ENCODE assay signal across 37 mouse cellular contexts in genomic region chr7:126440134-126440533, GRCm38 (mm10). TPM values are rescaled to one million over a fixed set of nuclear protein-coding genes. Genes with fewer than 3 reads are reported as not detected.
DNase-seq lines count a peak whose midpoint lies in the region; ATAC-seq lines count a peak whose summit lies in the region.
"Had no signal": no experiment of that assay in that cellular context is flagged by ENCODE, and none has a peak within 500 bp of the region (broad histone marks: within the 10 kb centered on the region; RNA-seq: fewer than 3 reads in every experiment).

No protein-coding gene starts in this region.

- peaks cover 35% of the 10 kb centered on the region for H3K36me3 ChIP-seq in embryonic facial prominence, embryonic 15.5 days
- H3K36me3 ChIP-seq in embryonic facial prominence, embryonic 10.5 days (replicated peaks): peaks cover 58% of the 10 kb centered on the region
- peaks cover 56% of the 10 kb centered on the region for H3K36me3 ChIP-seq in limb, embryonic 12.5 days
- H3K36me3 ChIP-seq in limb, embryonic 10.5 days: peaks cover 50% of the 10 kb centered on the region
- peaks cover 56% of the 10 kb centered on the region for H3K36me3 ChIP-seq in limb, embryonic 13.5 days

- DNase-seq in embryonic facial prominence, embryonic 10.5 days (ENCODE audit: low spot score): no peak
- peak; percentile 84 for DNase-seq in heart, adult 11 months
- no peak for DNase-seq in heart, adult 18-20 months
- no peak for DNase-seq in limb, embryonic 10.5 days (ENCODE audit: low spot score)
- no peak for DNase-seq in adrenal gland, postnatal 10 days
- DNase-seq: adrenal gland, adult 8-10 months; cerebellum, adult 11 months; cerebellum, adult 9-10 months; cerebellum, postnatal 36 days; embryo, embryonic 11 days; heart, postnatal 14 days; kidney, adult 8-10 months; kidney, postnatal 4 days; spleen, adult 18-20 months; thymus, adult 18-20 months; thymus, postnatal 25 days had no signal

- ATAC-seq in embryonic facial prominence, embryonic 15.5 days (ENCODE audit: insufficient number of reproducible peaks, low FRiP score, low TSS enrichment, low read depth): 0 out of 2 replicates have a peak, but pooled peaks have one; percentile 15
- no peak for ATAC-seq in limb, embryonic 12.5 days (ENCODE audit: insufficient number of reproducible peaks, insufficient read depth, low FRiP score, low TSS enrichment, low read depth)
- no peak for ATAC-seq in limb, embryonic 13.5 days (ENCODE audit: low FRiP score, low read depth)
- ATAC-seq: intestine, embryonic 16.5 days had no signal

- no peak overlapping the region for H3K9ac ChIP-seq in embryonic facial prominence, embryonic 15.5 days
- H3K9ac ChIP-seq in limb, embryonic 12.5 days (replicated peaks): 0 out of 2 replicates have a peak overlapping the region, but pooled peaks have one; percentile 23
- H3K9ac ChIP-seq in limb, embryonic 13.5 days: 0 out of 2 replicates have a peak overlapping the region, but pooled peaks have one; percentile 13
- H3K9ac ChIP-seq: embryonic facial prominence, embryonic 13.5 days; forebrain, embryonic 12.5 days; heart, embryonic 13.5 days; lung, embryonic 15.5 days had no signal

- no peaks in the 10 kb centered on the region for H3K4me1 ChIP-seq in embryonic facial prominence, embryonic 15.5 days
- no peaks in the 10 kb centered on the region for H3K4me1 ChIP-seq in embryonic facial prominence, embryonic 10.5 days
- no peaks in the 10 kb centered on the region for H3K4me1 ChIP-seq in limb, embryonic 12.5 days (replicated peaks)
- H3K4me1 ChIP-seq in limb, embryonic 10.5 days: no peaks in the 10 kb centered on the region
- no peaks in the 10 kb centered on the region for H3K4me1 ChIP-seq in limb, embryonic 13.5 days
- H3K4me1 ChIP-seq: embryonic facial prominence, embryonic 13.5 days; forebrain, embryonic 12.5 days; heart, embryonic 13.5 days; lung, embryonic 15.5 days; midbrain, embryonic 10.5 days had no signal

- no peak overlapping the region for H3K4me3 ChIP-seq in embryonic facial prominence, embryonic 15.5 days (replicated peaks)
- H3K4me3 ChIP-seq in embryonic facial prominence, embryonic 10.5 days: no peak overlapping the region
- H3K4me3 ChIP-seq in limb, embryonic 12.5 days (replicated peaks): no peak overlapping the region
- no peak overlapping the region for H3K4me3 ChIP-seq in limb, embryonic 10.5 days
- H3K4me3 ChIP-seq in limb, embryonic 13.5 days: no peak overlapping the region
- H3K4me3 ChIP-seq: embryonic facial prominence, embryonic 13.5 days; erythroblast, embryonic 14.5 days; forebrain, embryonic 12.5 days; heart, embryonic 13.5 days; lung, embryonic 15.5 days; midbrain, embryonic 10.5 days had no signal

- no peaks in the 10 kb centered on the region for H3K27me3 ChIP-seq in embryonic facial prominence, embryonic 15.5 days
- no peaks in the 10 kb centered on the region for H3K27me3 ChIP-seq in embryonic facial prominence, embryonic 10.5 days (replicated peaks; ENCODE audit: low read depth, poor library complexity, severe bottlenecking)
- H3K27me3 ChIP-seq in limb, embryonic 12.5 days: no peaks in the 10 kb centered on the region
- H3K27me3 ChIP-seq in limb, embryonic 10.5 days (ENCODE audit: low read depth, poor library complexity, severe bottlenecking): no peaks in the 10 kb centered on the region
- no peaks in the 10 kb centered on the region for H3K27me3 ChIP-seq in limb, embryonic 13.5 days
- H3K27me3 ChIP-seq: CH12.LX; embryonic facial prominence, embryonic 13.5 days; forebrain, embryonic 12.5 days; heart, embryonic 13.5 days; lung, embryonic 15.5 days had no signal

- no peaks in the 10 kb centered on the region for H3K9me3 ChIP-seq in embryonic facial prominence, embryonic 15.5 days (replicated peaks)
- no peaks in the 10 kb centered on the region for H3K9me3 ChIP-seq in embryonic facial prominence, embryonic 10.5 days
- no peaks in the 10 kb centered on the region for H3K9me3 ChIP-seq in limb, embryonic 12.5 days
- no peaks in the 10 kb centered on the region for H3K9me3 ChIP-seq in limb, embryonic 10.5 days (replicated peaks)
- no peaks in the 10 kb centered on the region for H3K9me3 ChIP-seq in limb, embryonic 13.5 days
- H3K9me3 ChIP-seq: embryonic facial prominence, embryonic 13.5 days; forebrain, embryonic 12.5 days; heart, embryonic 13.5 days; lung, embryonic 15.5 days; midbrain, embryonic 10.5 days had no signal

- H3K4me2 ChIP-seq in embryonic facial prominence, embryonic 15.5 days (replicated peaks): no peak overlapping the region
- no peak overlapping the region for H3K4me2 ChIP-seq in limb, embryonic 12.5 days
- H3K4me2 ChIP-seq in limb, embryonic 13.5 days (replicated peaks): no peak overlapping the region
- H3K4me2 ChIP-seq: embryonic facial prominence, embryonic 13.5 days; forebrain, embryonic 12.5 days; heart, embryonic 13.5 days; liver, embryonic 11.5 days; lung, embryonic 15.5 days had no signal

- WGBS in embryonic facial prominence, embryonic 15.5 days: 79% methylated on average over 9 of the region's 9 CpGs
- whole genome bisulfite sequencing in embryonic facial prominence, embryonic 10.5 days: 86% methylated on average over 9 of the region's 9 CpGs
- 85% methylated on average over 8 of the region's 9 CpGs for WGBS in limb, embryonic 12.5 days
- 86% methylated on average over 9 of the region's 9 CpGs for WGBS in limb, embryonic 10.5 days
- 70% methylated on average over 8 of the region's 9 CpGs for WGBS in limb, embryonic 13.5 days

- H3K27ac ChIP-seq in embryonic facial prominence, embryonic 15.5 days (replicated peaks): no peak overlapping the region
- no peak overlapping the region for H3K27ac ChIP-seq in embryonic facial prominence, embryonic 10.5 days (replicated peaks)
- H3K27ac ChIP-seq in limb, embryonic 12.5 days: no peak overlapping the region
- H3K27ac ChIP-seq in limb, embryonic 10.5 days: no peak overlapping the region
- no peak overlapping the region for H3K27ac ChIP-seq in limb, embryonic 13.5 days
- H3K27ac ChIP-seq: embryonic facial prominence, embryonic 13.5 days; forebrain, embryonic 12.5 days; heart, embryonic 13.5 days; kidney, postnatal 0 days; lung, embryonic 15.5 days; midbrain, embryonic 10.5 days had no signal

RNA-seq across cellular contexts. Expression of gene Rabep2, which starts 11.6 kb away (rescaled TPM):
- polyA plus RNA-seq in embryonic facial prominence, embryonic 15.5 days (2015; fragmentation: Nextera tagmentation; extraction: Ambion mirVana): 36.2 and 38.1 TPM in 2 replicates
- 33.7 and 34.6 TPM in 2 replicates for polyA plus RNA-seq in embryonic facial prominence, embryonic 10.5 days (2016; fragmentation: Nextera tagmentation; extraction: Ambion mirVana)
- total RNA-seq in heart, adult 18-20 months (2021): 1 to 10 TPM; 5.5 to 7.5 TPM
- 37.1 and 37.7 TPM in 2 replicates for polyA plus RNA-seq in limb, embryonic 12.5 days (2016; fragmentation: Nextera tagmentation; extraction: Ambion mirVana)
- polyA plus RNA-seq in limb, embryonic 10.5 days (2016; fragmentation: Nextera tagmentation; extraction: Ambion mirVana): 30.3 and 36.9 TPM in 2 replicates
- 36.6 and 37.0 TPM in 2 replicates for polyA plus RNA-seq in limb, embryonic 13.5 days (2015; fragmentation: Nextera tagmentation; extraction: Ambion mirVana)
- 10 to 100 TPM; 26.5 to 42.3 TPM for total RNA-seq in adrenal gland, postnatal 10 days (2021)

RNA-seq across cellular contexts. Expression of gene Atp2a1, which starts 22.8 kb away (rescaled TPM):
- polyA plus RNA-seq in embryonic facial prominence, embryonic 15.5 days (2015; fragmentation: Nextera tagmentation; extraction: Ambion mirVana): 103 and 140 TPM in 2 replicates
- polyA plus RNA-seq in embryonic facial prominence, embryonic 10.5 days (2016; fragmentation: Nextera tagmentation; extraction: Ambion mirVana): 1.8 and 2.5 TPM in 2 replicates
- under 1 TPM; 0.87 TPM for total RNA-seq in heart, adult 18-20 months (2021)
- 52.5 and 54.1 TPM in 2 replicates for polyA plus RNA-seq in limb, embryonic 12.5 days (2016; fragmentation: Nextera tagmentation; extraction: Ambion mirVana)
- polyA plus RNA-seq in limb, embryonic 10.5 days (2016; fragmentation: Nextera tagmentation; extraction: Ambion mirVana): 0.59 and 5.3 TPM in 2 replicates
- 90.2 and 93.8 TPM in 2 replicates for polyA plus RNA-seq in limb, embryonic 13.5 days (2015; fragmentation: Nextera tagmentation; extraction: Ambion mirVana)
- total RNA-seq in adrenal gland, postnatal 10 days (2021): 100 to 1,000 TPM; 189 to 579 TPM
- total RNA-seq: granulocyte monocyte progenitor cell, adult 5-6 weeks; megakaryocyte progenitor cell, adult 5-6 weeks had no signal
- polyA plus RNA-seq: erythroblast, embryonic 14.5 days had no signal

RNA-seq across cellular contexts. Expression of gene Cd19, which starts 25.4 kb away (rescaled TPM):
- polyA plus RNA-seq in embryonic facial prominence, embryonic 15.5 days (2015; fragmentation: Nextera tagmentation; extraction: Ambion mirVana): 0.07 TPM in 1 of 2 replicates, not detected in the other
- not detected in 2 replicates for polyA plus RNA-seq in embryonic facial prominence, embryonic 10.5 days (2016; fragmentation: Nextera tagmentation; extraction: Ambion mirVana)
- total RNA-seq in heart, adult 18-20 months (2021): 1 to 10 TPM in 1 of 2 experiments, under 1 TPM in 1; 0.32 to 4.2 TPM
- not detected in 2 replicates for polyA plus RNA-seq in limb, embryonic 12.5 days (2016; fragmentation: Nextera tagmentation; extraction: Ambion mirVana)
- not detected in 2 replicates for polyA plus RNA-seq in limb, embryonic 10.5 days (2016; fragmentation: Nextera tagmentation; extraction: Ambion mirVana)
- not detected in 2 replicates for polyA plus RNA-seq in limb, embryonic 13.5 days (2015; fragmentation: Nextera tagmentation; extraction: Ambion mirVana)
- total RNA-seq in adrenal gland, postnatal 10 days (2021): 1 to 10 TPM; 4.0 to 4.9 TPM
- total RNA-seq: granulocyte monocyte progenitor cell, adult 5-6 weeks; layer of hippocampus, adult 8-10 months; layer of hippocampus, postnatal 25 days; megakaryocyte progenitor cell, adult 5-6 weeks had no signal
- polyA plus RNA-seq: C2C12; embryonic facial prominence, embryonic 13.5 days; erythroblast, embryonic 14.5 days; forebrain, embryonic 12.5 days; heart, embryonic 13.5 days; hindbrain, embryonic 11.5 days; limb, embryonic 11.5 days; liver, embryonic 11.5 days; lung, embryonic 15.5 days; neural tube, embryonic 14.5 days had no signal

RNA-seq across cellular contexts. Expression of gene Sh2b1, which starts 35.1 kb away (rescaled TPM):
- 54.2 and 60.4 TPM in 2 replicates for polyA plus RNA-seq in embryonic facial prominence, embryonic 15.5 days (2015; fragmentation: Nextera tagmentation; extraction: Ambion mirVana)
- polyA plus RNA-seq in embryonic facial prominence, embryonic 10.5 days (2016; fragmentation: Nextera tagmentation; extraction: Ambion mirVana): 53.3 and 54.0 TPM in 2 replicates
- total RNA-seq in heart, adult 18-20 months (2021): 10 to 100 TPM; 40.9 to 45.1 TPM
- 57.8 and 59.9 TPM in 2 replicates for polyA plus RNA-seq in limb, embryonic 12.5 days (2016; fragmentation: Nextera tagmentation; extraction: Ambion mirVana)
- 55.1 and 62.5 TPM in 2 replicates for polyA plus RNA-seq in limb, embryonic 10.5 days (2016; fragmentation: Nextera tagmentation; extraction: Ambion mirVana)
- polyA plus RNA-seq in limb, embryonic 13.5 days (2015; fragmentation: Nextera tagmentation; extraction: Ambion mirVana): 56.6 and 61.4 TPM in 2 replicates
- total RNA-seq in adrenal gland, postnatal 10 days (2021): 10 to 100 TPM; 47.5 to 53.4 TPM

RNA-seq across cellular contexts. Expression of gene Nfatc2ip, which starts 43.6 kb away (rescaled TPM):
- polyA plus RNA-seq in embryonic facial prominence, embryonic 15.5 days (2015; fragmentation: Nextera tagmentation; extraction: Ambion mirVana): 2.2 and 3.2 TPM in 2 replicates
- 2.5 and 2.9 TPM in 2 replicates for polyA plus RNA-seq in embryonic facial prominence, embryonic 10.5 days (2016; fragmentation: Nextera tagmentation; extraction: Ambion mirVana)
- 1 to 10 TPM; 3.8 to 3.9 TPM for total RNA-seq in heart, adult 18-20 months (2021)
- polyA plus RNA-seq in limb, embryonic 12.5 days (2016; fragmentation: Nextera tagmentation; extraction: Ambion mirVana): 2.9 and 3.2 TPM in 2 replicates
- polyA plus RNA-seq in limb, embryonic 10.5 days (2016; fragmentation: Nextera tagmentation; extraction: Ambion mirVana): 2.6 and 2.9 TPM in 2 replicates
- 2.3 and 2.4 TPM in 2 replicates for polyA plus RNA-seq in limb, embryonic 13.5 days (2015; fragmentation: Nextera tagmentation; extraction: Ambion mirVana)
- total RNA-seq in adrenal gland, postnatal 10 days (2021): 1 to 10 TPM; 6.9 to 7.3 TPM
